Mouse (Mus musculus) urinary bladder, postnatal 25 days (tissue): ENCODE results near the gene Tpp1.

ENCODE experiments used
- DNase-seq: peaks from one replicate; pipeline ENCODE4 v3.0.0; 2022; ENCODE audit warnings: low spot score

The Tpp1 gene

DNA sequence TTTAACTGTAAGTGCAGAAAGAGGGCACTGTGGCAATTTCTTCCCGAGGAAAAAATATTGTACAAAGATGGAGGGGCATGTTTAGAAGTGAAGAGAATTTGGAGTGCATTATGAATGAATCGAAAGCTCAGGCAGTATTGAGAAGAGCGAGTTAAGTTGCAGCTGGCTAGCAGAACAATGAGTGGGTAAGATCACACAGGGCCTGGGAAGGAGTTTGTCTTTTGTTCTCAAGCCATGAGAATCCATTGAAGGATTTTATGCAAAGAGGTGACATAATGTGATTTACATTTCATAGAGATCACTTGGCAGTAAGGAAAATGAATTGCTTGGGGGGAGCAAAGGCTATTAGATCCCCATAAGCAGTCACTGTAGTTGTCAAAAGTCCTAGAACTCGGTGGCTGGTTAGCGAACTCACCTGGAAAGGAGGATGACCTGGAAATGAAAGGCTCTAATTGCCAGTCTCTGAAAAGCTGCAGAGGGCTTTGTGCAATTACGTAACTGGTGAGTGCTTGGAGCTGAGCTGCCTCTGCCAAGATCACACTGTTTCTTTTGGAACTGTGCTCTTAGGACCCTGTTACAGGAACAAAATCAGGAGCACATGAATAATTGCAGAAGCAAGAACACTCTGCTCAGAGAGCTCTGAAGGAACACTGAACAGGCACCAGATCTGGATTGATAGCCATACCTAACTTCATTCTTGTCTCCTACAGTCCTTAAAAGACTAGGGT is 23.2 kb downstream of the Tpp1 start:
- no peak for DNase-seq

DNA sequence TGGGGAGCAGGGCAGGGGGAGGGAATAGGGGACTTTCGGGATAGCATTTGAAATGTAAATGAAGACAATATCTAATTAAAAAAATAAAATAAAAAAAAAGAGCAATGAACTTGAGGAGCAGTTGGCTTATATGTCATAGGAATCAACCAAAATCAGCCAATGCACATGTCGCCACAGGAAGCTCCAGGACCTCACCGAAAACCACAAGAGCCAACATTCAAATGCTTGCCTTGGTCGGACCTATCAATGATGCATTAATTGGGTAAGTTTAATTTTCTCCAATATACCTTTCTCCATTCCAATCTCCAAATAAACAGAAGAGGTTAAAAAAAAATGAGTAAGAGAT is 25.1 kb downstream of the Tpp1 start:
- no peak for DNase-seq

DNA sequence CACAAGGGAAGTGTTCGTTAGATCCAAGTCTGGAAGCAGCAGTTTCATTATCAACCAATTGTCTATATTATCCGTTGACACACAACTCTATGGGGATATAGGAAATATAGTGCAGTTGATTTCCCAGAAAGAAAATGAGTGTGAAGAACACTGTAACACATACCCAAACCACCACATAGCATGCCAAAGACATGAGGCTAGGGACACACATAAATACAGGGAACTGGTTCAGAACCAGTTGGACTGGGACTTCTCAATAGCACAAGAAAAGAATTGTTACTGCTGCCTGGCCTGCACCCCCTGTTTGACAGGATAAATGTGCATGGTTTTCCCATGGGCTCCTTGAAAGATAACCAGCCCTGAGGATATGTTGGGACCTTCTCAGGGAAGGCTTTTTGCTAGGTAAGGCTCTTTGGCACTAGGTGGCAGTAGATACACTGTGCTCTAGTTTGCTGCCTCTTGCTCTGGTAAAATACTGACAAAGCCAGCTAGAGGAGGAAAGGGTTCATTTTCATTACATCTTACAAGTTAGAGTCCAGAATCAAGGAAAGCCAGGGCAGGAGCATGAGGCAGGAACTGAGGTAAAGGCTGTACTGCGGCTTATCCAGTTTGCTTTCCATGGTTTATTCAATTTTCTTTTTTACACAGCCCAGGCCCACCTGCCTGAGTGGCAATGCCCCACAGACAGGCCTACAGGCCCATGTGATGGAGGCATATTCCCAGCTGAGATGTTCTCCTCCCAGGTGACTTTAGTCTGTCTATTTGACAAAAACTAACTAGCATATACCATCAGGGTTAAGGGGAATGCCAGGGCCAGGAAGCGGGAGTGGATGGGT is 25.7 kb downstream of the Tpp1 start:
- no peak for DNase-seq

DNA sequence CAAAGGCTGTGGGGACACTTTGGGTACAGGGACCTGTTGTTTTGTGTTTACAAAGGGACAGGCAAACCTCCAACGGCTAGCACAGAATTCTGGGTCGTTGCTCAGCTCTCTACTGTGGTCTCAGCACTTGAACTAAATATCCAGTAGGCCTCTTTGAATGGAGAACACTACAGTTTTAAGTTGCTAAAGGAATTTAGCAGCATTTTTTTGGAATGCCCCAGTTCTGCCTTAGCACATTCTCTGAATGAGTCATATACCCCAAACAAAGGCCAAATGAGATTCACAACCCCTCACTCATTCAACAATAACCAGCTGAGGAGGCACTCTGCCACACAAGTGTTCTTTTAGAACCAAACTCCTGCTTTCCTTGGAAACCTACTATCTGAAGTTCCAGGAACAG is 30.1 kb downstream of the Tpp1 start:
- no peak for DNase-seq

DNA sequence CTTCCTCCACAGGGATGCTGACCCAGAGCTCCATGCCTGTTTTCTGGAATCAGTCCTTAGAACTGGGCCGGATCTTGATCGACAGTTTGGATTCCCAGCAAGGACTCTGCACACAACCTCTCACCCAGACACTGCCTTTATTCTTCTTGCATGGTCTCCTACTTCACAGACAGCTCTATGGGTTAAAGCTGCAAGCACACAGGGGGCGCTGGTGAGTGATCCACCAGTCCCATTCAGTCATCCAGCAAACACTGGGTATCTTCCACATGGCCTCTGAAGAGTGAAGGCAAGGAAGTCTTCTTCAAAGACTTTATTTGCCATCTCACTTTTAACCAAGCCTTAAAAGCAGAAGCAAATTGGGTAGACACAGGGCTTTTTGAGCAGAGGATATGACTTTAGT is 36.7 kb downstream of the Tpp1 start:
- DNase-seq, result no peak

DNA sequence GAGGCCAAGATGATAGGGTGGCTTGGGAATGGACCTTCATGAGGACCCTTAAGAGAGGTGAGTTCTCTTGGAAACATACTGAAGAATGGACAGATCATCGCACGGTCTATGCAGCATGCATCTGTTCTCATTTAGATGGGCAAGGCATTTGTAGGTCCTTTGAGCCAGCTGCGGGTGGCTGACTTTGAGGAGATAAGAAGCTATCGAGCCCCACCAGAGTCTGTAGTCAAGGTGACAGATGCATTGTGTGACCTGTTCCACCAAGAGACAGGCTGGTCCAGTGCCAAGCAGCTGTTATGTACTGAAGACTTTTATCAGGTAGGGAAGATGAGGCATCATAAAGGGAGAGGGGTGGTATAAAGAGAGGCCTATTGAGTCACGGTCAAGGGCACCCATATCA is 43.3 kb downstream of the Tpp1 start:
- no peak for DNase-seq

DNA sequence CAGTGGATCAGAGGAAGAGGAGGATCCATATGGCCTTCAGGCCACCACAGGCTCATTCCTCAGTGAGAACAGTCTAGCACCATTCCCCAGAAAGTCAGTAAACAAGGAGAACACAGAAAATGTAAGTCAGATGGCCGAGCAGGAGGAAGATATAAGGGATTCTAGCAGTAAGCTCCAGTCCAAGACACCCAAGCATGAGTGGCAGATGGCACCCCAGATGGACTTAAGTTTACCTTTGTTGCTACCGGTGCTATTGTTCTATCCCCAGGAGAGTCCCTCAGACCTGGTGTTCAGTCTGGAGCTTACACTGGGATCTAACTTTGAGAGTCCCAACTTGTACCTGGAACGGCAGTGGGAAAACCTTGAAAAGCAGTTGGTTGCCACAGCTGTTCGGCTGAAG is 48.2 kb downstream of the Tpp1 start:
- DNase-seq, result no peak

DNA sequence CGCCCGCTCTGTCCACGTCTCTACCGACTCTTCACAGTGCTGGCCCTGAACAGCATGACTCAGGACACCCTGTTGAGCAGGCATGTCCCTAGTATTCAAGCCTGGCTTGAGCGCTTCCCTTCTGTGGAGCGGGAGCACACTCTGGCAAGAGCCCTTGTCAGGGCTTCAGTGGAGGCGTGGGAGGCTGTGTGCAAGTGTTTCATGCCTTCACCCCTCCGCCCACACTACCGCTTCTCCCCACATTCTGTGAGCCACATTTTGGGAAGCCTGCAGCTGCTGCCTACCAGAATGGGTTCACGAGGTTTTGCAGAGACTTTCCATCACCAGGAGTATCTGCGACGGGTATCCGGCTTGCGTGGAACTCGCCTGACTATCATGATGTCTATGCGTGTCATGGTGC is 48.9 kb downstream of the Tpp1 start:
- DNase-seq, result no peak
